Mouse (Mus musculus): ENCODE results near the gene Msl2. TPM values are rescaled to one million over a fixed set of nuclear protein-coding genes. Genes with fewer than 3 reads are reported as not detected.
A peak's percentile ranks its signal among the peaks of the same experiment; 100 is the strongest.

The Msl2 gene
- total RNA-seq (2012; rRNA removed): 19.5 and 21.3 TPM in 2 replicates

DNA sequence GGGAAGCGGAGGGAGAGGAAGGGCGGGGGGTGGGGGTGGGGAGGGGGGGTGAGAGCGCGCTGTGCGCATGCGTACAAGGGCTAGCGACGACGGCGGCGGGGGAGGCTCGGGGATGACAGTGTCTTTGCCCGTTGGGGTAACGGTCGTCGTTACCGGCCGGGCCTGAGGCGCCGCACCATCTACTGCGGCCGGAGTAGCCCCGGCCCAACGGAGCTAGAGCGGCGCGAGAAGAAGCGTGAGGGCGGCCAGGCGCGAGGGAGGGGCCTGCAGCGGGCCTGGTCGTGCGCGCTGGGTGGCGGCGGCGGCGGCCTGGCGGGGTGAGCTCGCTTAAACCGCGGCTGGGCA is at the start of gene Msl2:
Gene Msl2, plus strand, starts transcription at position 115 of the 345 bp plus-strand sequence.
- Histone ChIP-seq H3K4me1 (ENCODE audit: control insufficient read depth in 2 of 2, insufficient read depth in 2 of 2, low read length in 2 of 2, poor library complexity in 1 of 2) (peaks cover 0 to 8% of the 10 kb centered on the region in 2 experiments; a peak in 1 of 4 replicates), H3K36me3 (ENCODE audit: control insufficient read depth, insufficient read depth, low read length, poor library complexity, severe bottlenecking) (no peaks in the 10 kb centered on the region), H3K4me3 (ENCODE audit: insufficient read depth in 1 of 2, low read depth in 1 of 2, low read length in 2 of 2, poor library complexity in 1 of 2, severe bottlenecking in 1 of 2) (peak within 1 kb of the TSS; percentile 93 to 96), H3K9ac (ENCODE audit: insufficient read depth, low read depth, low read length, poor library complexity, severe bottlenecking) (peak within 1 kb of the TSS; percentile 96), H3K27ac (ENCODE audit: insufficient read depth, low read depth, low read length, poor library complexity, severe bottlenecking) (peak within 1 kb of the TSS; percentile 95), H3K9me3 (ENCODE audit: control insufficient read depth, insufficient read depth, low read depth, low read length) (no peaks in the 10 kb centered on the region)
- TF ChIP-seq CHD2 (IDR thresholded peaks at IDR 0.05; ENCODE audit: low read depth, low read length) (no peak), ZC3H11A (IDR thresholded peaks at IDR 0.05; ENCODE audit: borderline replicate concordance, low read depth, low read length) (no peak), ZNF384 (IDR thresholded peaks at IDR 0.05; ENCODE audit: low read depth, low read length) (no peak), HCFC1 (IDR thresholded peaks at IDR 0.05; ENCODE audit: borderline replicate concordance, insufficient read depth, low read length) (no peak), MAFK (IDR thresholded peaks at IDR 0.05; ENCODE audit: insufficient read depth, low read depth, low read length) (no peak)
- in situ Hi-C loops (cut with MboI; ENCODE audit: low sequenced_read_pairs in 2 of 2, unreplicated experiment in 2 of 2): no loop called here
- DNase-seq (ENCODE audit: low read depth, low spot score): no peak

GRCm38 (mm10) chr9:101033761-101034447 is 40.0 kb upstream of the Msl2 start:
- H3K4me1 ChIP-seq (ENCODE audit: control insufficient read depth in 2 of 2, insufficient read depth in 2 of 2, low read length in 2 of 2, poor library complexity in 1 of 2): peaks cover 2 to 19% of the 10 kb centered on the region in 2 experiments
- H3K4me3 ChIP-seq (ENCODE audit: insufficient read depth in 1 of 2, low read depth in 1 of 2, low read length in 2 of 2, poor library complexity in 1 of 2, severe bottlenecking in 1 of 2): peak overlapping the region; percentile 34 to 76
- H3K27ac ChIP-seq (ENCODE audit: insufficient read depth, low read depth, low read length, poor library complexity, severe bottlenecking): no peak overlapping the region
- TF ChIP-seq ZNF384 (IDR thresholded peaks at IDR 0.05; ENCODE audit: low read depth, low read length) (peak; percentile 87), ZC3H11A (IDR thresholded peaks at IDR 0.05; ENCODE audit: borderline replicate concordance, low read depth, low read length) (no peak), HCFC1 (IDR thresholded peaks at IDR 0.05; ENCODE audit: borderline replicate concordance, insufficient read depth, low read length) (no peak), MAFK (IDR thresholded peaks at IDR 0.05; ENCODE audit: insufficient read depth, low read depth, low read length) (no peak), CHD2 (IDR thresholded peaks at IDR 0.05; ENCODE audit: low read depth, low read length) (no peak)
- no peaks in the 10 kb centered on the region for H3K36me3 ChIP-seq (ENCODE audit: control insufficient read depth, insufficient read depth, low read length, poor library complexity, severe bottlenecking)
- no peaks in the 10 kb centered on the region for H3K9me3 ChIP-seq (ENCODE audit: control insufficient read depth, insufficient read depth, low read depth, low read length)
- no peak for DNase-seq (ENCODE audit: low read depth, low spot score)
- in situ Hi-C loops (cut with MboI; ENCODE audit: low sequenced_read_pairs in 2 of 2, unreplicated experiment in 2 of 2): no loop called here
- peak overlapping the region; percentile 31; the same call in 1 of the 2 replicates for H3K9ac ChIP-seq (ENCODE audit: insufficient read depth, low read depth, low read length, poor library complexity, severe bottlenecking)

DNA sequence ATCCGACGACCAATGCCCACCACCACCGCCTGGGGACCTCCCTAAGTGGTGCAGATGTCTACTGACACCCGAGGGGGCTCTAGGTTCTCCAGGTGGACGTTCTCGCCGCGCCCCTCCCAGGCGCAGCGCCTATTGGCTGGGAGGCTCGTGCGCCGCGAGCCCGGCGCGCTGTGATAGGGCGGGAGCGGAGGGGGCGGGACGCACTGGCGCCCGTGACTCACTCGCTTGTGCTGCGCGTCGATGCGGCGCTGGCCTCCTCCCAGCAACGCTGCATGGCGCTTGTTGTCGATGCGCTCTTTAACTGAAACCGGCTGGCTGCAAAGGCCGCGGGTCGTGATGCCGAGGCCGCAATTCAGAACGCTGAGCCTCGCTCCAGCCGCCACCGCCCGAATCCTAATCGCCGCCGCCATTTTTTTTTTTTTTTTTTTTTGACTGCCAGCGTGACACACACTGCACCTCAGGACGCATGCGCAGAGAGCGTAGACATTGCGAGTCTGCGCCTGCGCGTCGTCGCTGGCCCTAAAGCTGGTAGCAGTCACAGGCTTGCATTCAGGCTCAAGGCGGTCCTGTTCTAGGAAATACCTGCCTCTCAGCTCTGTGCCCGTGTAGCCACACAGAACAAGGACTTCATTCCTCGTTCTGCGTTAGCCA is 39.3 kb upstream of the Msl2 start, which contains the start of gene Pccb:
Gene Pccb, minus strand, starts transcription at position 451 of the 651 bp plus-strand sequence.
- Histone ChIP-seq H3K36me3 (ENCODE audit: control insufficient read depth, insufficient read depth, low read length, poor library complexity, severe bottlenecking) (no peaks in the 10 kb centered on the region), H3K4me1 (ENCODE audit: control insufficient read depth in 2 of 2, insufficient read depth in 2 of 2, low read length in 2 of 2, poor library complexity in 1 of 2) (peaks cover 2 to 19% of the 10 kb centered on the region in 2 experiments), H3K27ac (ENCODE audit: insufficient read depth, low read depth, low read length, poor library complexity, severe bottlenecking) (peak within 1 kb of the TSS; percentile 91), H3K9me3 (ENCODE audit: control insufficient read depth, insufficient read depth, low read depth, low read length) (no peaks in the 10 kb centered on the region), H3K9ac (ENCODE audit: insufficient read depth, low read depth, low read length, poor library complexity, severe bottlenecking) (peak within 1 kb of the TSS; percentile 85), H3K4me3 (ENCODE audit: insufficient read depth in 1 of 2, low read depth in 1 of 2, low read length in 2 of 2, poor library complexity in 1 of 2, severe bottlenecking in 1 of 2) (peak within 1 kb of the TSS; percentile 64 to 76)
- in situ Hi-C loops (cut with MboI; ENCODE audit: low sequenced_read_pairs in 2 of 2, unreplicated experiment in 2 of 2): no loop called here
- TF ChIP-seq ZNF384 (IDR thresholded peaks at IDR 0.05; ENCODE audit: low read depth, low read length) (peak; percentile 100), HCFC1 (IDR thresholded peaks at IDR 0.05; ENCODE audit: borderline replicate concordance, insufficient read depth, low read length) (0 out of 2 replicates have a peak, but pooled peaks have one; percentile 42), MAFK (IDR thresholded peaks at IDR 0.05; ENCODE audit: insufficient read depth, low read depth, low read length) (no peak), CHD2 (IDR thresholded peaks at IDR 0.05; ENCODE audit: low read depth, low read length) (no peak), ZC3H11A (IDR thresholded peaks at IDR 0.05; ENCODE audit: borderline replicate concordance, low read depth, low read length) (no peak)
- peak; percentile 90 for DNase-seq (ENCODE audit: low read depth, low spot score)

GRCm38 (mm10) chr9:101035836-101036596 is 37.9 kb upstream of the Msl2 start:
- Histone ChIP-seq H3K27ac (ENCODE audit: insufficient read depth, low read depth, low read length, poor library complexity, severe bottlenecking) (no peak overlapping the region), H3K36me3 (ENCODE audit: control insufficient read depth, insufficient read depth, low read length, poor library complexity, severe bottlenecking) (no peaks in the 10 kb centered on the region), H3K9me3 (ENCODE audit: control insufficient read depth, insufficient read depth, low read depth, low read length) (no peaks in the 10 kb centered on the region), H3K4me1 (ENCODE audit: control insufficient read depth in 2 of 2, insufficient read depth in 2 of 2, low read length in 2 of 2, poor library complexity in 1 of 2) (peaks cover 2 to 20% of the 10 kb centered on the region in 2 experiments), H3K4me3 (ENCODE audit: insufficient read depth in 1 of 2, low read depth in 1 of 2, low read length in 2 of 2, poor library complexity in 1 of 2, severe bottlenecking in 1 of 2) (no peak overlapping the region), H3K9ac (ENCODE audit: insufficient read depth, low read depth, low read length, poor library complexity, severe bottlenecking) (no peak overlapping the region)
- TF ChIP-seq MAFK (IDR thresholded peaks at IDR 0.05; ENCODE audit: insufficient read depth, low read depth, low read length) (no peak), ZC3H11A (IDR thresholded peaks at IDR 0.05; ENCODE audit: borderline replicate concordance, low read depth, low read length) (no peak), CHD2 (IDR thresholded peaks at IDR 0.05; ENCODE audit: low read depth, low read length) (no peak), ZNF384 (IDR thresholded peaks at IDR 0.05; ENCODE audit: low read depth, low read length) (no peak), HCFC1 (IDR thresholded peaks at IDR 0.05; ENCODE audit: borderline replicate concordance, insufficient read depth, low read length) (no peak)
- in situ Hi-C loops (cut with MboI; ENCODE audit: low sequenced_read_pairs in 2 of 2, unreplicated experiment in 2 of 2): no loop called here
- DNase-seq (ENCODE audit: low read depth, low spot score): no peak

Measured in ES-E14 (cell line).